Mouse (Mus musculus) retina, postnatal 1 day (tissue): Measurements from ENCODE around the gene Pfn3.
A peak's percentile ranks its signal among the peaks of the same experiment; 100 is the strongest.
"Not testable (repeated sequence)": the region's sequence is repeated elsewhere in the genome, so short reads cannot be mapped to it uniquely, and the experiment has no call there.

Experiments
- DNase-seq: peaks from one replicate; pipeline ENCODE4 v3.0.0-alpha.2; 2012

Pfn3 gene

GRCm38 (mm10) chr13:55414743-55415380, at the start of gene Pfn3:
TSS of gene Pfn3 (minus strand) at chr13:55415232.
- peak; percentile 82 for DNase-seq

GRCm38 (mm10) chr13:55464027-55464884, 49.2 kb upstream of the Pfn3 start, which contains the start of gene Prr7:
TSS of gene Prr7 (plus strand) at chr13:55464267.
- peak; percentile 89 for DNase-seq

- no peak for DNase-seq
These were observed 48.5 kb upstream of the Pfn3 start for GRCm38 (mm10) chr13:55463399-55464026.

GRCm38 (mm10) chr13:55462965-55463364, 47.9 kb upstream of the Pfn3 start:
- DNase-seq = no peak

GRCm38 (mm10) chr13:55451785-55452549, 36.9 kb upstream of the Pfn3 start:
- no peak for DNase-seq

- DNase-seq = no peak
These were observed 36.3 kb upstream of the Pfn3 start for GRCm38 (mm10) chr13:55451296-55451695.

- DNase-seq = no peak
These were observed 35.5 kb upstream of the Pfn3 start for GRCm38 (mm10) chr13:55450511-55450980.

GRCm38 (mm10) chr13:55449679-55450441, 34.8 kb upstream of the Pfn3 start:
- no peak for DNase-seq

GRCm38 (mm10) chr13:55449205-55449604, 34.2 kb upstream of the Pfn3 start:
- no peak for DNase-seq

- DNase-seq = no peak
These were observed 33.1 kb upstream of the Pfn3 start for GRCm38 (mm10) chr13:55448131-55448530.

GRCm38 (mm10) chr13:55447543-55447943, 32.5 kb upstream of the Pfn3 start:
- no peak for DNase-seq

- DNase-seq = no peak
These were observed 31.6 kb upstream of the Pfn3 start for GRCm38 (mm10) chr13:55446483-55447105.

- DNase-seq = peak; percentile 72
These were observed 30.5 kb upstream of the Pfn3 start for GRCm38 (mm10) chr13:55445361-55446091.

GRCm38 (mm10) chr13:55444937-55445315, 29.9 kb upstream of the Pfn3 start, which contains the start of gene Grk6:
TSS of gene Grk6 (plus strand) at chr13:55445072.
- peak; percentile 100 for DNase-seq

GRCm38 (mm10) chr13:55444286-55444936, 29.4 kb upstream of the Pfn3 start:
- DNase-seq = no peak

- no peak for DNase-seq
These were observed 28.8 kb upstream of the Pfn3 start for GRCm38 (mm10) chr13:55443799-55444285.

GRCm38 (mm10) chr13:55437111-55437629, 22.1 kb upstream of the Pfn3 start:
- DNase-seq = not testable (repeated sequence)

GRCm38 (mm10) chr13:55431889-55432685, 17.1 kb upstream of the Pfn3 start:
- DNase-seq = no peak

GRCm38 (mm10) chr13:55430566-55430965, 15.5 kb upstream of the Pfn3 start:
- no peak for DNase-seq
